Mouse (Mus musculus) liver, embryonic 15.5 days (tissue): Measurements from ENCODE around the gene Dock4. TPM values are rescaled to one million over a fixed set of nuclear protein-coding genes. Genes with fewer than 3 reads are reported as not detected.

ENCODE experiments used
- ATAC-seq: fragments of 200-750 bp; cut with Nextera tagmentation; 2 replicates; pipeline ENCODE4 v1.8.0; 2017; ENCODE audit warnings: moderate number of reproducible peaks, mild to moderate bottlenecking, moderate library complexity; ENCODE audit not compliant: insufficient read depth
- H3K27ac ChIP-seq: fragments of 300-500 bp; sonication (generic); replicated peaks from 2 replicates; pipeline ENCODE4 v1.5.1; 2015; ENCODE audit warnings: mild to moderate bottlenecking, inconsistent platforms
- H3K27me3 ChIP-seq: fragments of 300-500 bp; sonication (generic); 2 replicates; pipeline ENCODE4 v1.6.1; 2015; ENCODE audit warnings: mild to moderate bottlenecking, inconsistent platforms
- H3K36me3 ChIP-seq: fragments of 300-500 bp; sonication (generic); replicated peaks from 2 replicates; pipeline ENCODE4 v1.6.1; 2015; ENCODE audit warnings: moderate library complexity, mild to moderate bottlenecking, inconsistent platforms
- H3K4me1 ChIP-seq: fragments of 300-500 bp; sonication (generic); replicated peaks from 2 replicates; pipeline ENCODE4 v1.6.1; 2015; ENCODE audit warnings: inconsistent platforms
- H3K4me2 ChIP-seq: fragments of 300-500 bp; sonication (generic); 2 replicates; pipeline ENCODE4 v1.6.1; 2015; ENCODE audit warnings: moderate library complexity, mild to moderate bottlenecking, inconsistent platforms
- H3K4me3 ChIP-seq: fragments of 300-500 bp; sonication (generic); replicated peaks from 2 replicates; pipeline ENCODE4 v1.5.1; 2015; ENCODE audit warnings: mild to moderate bottlenecking, inconsistent platforms
- H3K9ac ChIP-seq: fragments of 300-500 bp; sonication (generic); 2 replicates; pipeline ENCODE4 v1.6.1; 2015; ENCODE audit warnings: moderate library complexity, mild to moderate bottlenecking, inconsistent platforms
- H3K9me3 ChIP-seq: fragments of 300-500 bp; sonication (generic); replicated peaks from 2 replicates; pipeline ENCODE4 v1.6.1; 2016; ENCODE audit warnings: inconsistent platforms
- WGBS: fragments of 180-500 bp; shearing (Covaris S2); methylation state at CpG from one replicate; pipeline ENCODE4 v1.1.7; 2015; ENCODE audit warnings: mixed read lengths; ENCODE audit not compliant: insufficient replicate concordance; 5-methylcytosine and 5-hydroxymethylcytosine counted together
- polyA plus RNA-seq: library from polyadenylated mRNA; unstranded; fragments of >200 nt; fragmentation: Nextera tagmentation; extraction: Ambion mirVana; gene quantifications from 2 replicates; pipeline ENCODE4 v1.2.1, GENCODE M21; 2015

The Dock4 gene
- polyA plus RNA-seq, 1 experiment from 2014 or later: 0.94 TPM

DNA sequence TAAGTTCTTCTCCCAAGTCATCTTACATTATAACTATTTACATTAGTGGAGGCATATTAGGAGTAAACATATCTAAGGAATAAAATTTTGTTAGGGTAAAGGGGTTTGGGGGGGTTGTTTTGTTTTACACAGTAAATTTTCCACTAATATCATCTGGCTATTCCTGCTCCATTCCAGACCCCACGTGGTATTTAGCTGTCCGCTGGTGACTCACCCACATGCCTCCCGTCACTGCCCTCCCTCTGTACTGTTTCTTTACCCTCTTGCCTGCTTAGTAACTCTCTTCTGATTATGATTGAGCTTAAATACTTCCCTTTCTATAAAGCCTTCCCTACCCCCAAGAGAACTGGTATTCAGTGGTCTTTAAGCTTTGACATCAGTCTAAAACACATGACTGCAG lies 266.5 kb downstream of the Dock4 start:
- Histone ChIP-seq H3K27ac (no peak overlapping the region), H3K4me3 (no peak overlapping the region), H3K36me3 (no peaks in the 10 kb centered on the region), H3K27me3 (no peaks in the 10 kb centered on the region), H3K4me2 (no peak overlapping the region), H3K4me1 (no peaks in the 10 kb centered on the region), H3K9me3 (no peaks in the 10 kb centered on the region), H3K9ac (no peak overlapping the region)
- WGBS: 75% methylated on average over 3 of the region's 3 CpGs
- ATAC-seq: no peak

DNA sequence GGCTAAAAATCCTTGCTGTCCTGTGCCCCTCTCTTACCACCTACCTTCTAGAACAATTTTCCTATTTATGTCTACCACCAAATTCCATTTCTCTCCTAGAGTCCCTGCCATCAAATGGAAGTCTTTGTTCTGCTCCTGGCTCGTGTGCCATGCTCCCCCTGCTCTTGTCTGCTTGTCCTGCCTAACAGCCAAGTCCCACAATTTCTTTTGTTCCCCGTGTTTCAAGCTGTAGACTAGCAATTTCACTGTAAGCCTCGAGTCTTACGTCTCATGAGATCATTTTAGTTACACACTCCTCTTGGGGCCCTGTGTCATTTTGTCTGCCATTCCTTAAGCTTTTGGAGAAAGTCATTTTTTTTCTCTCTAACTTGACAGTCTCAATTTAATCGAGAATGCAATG lies 268.5 kb downstream of the Dock4 start:
- no peaks in the 10 kb centered on the region for H3K4me1 ChIP-seq
- no peaks in the 10 kb centered on the region for H3K9me3 ChIP-seq
- H3K27me3 ChIP-seq: no peaks in the 10 kb centered on the region
- H3K4me3 ChIP-seq: no peak overlapping the region
- 40% methylated on average over 5 of the region's 5 CpGs for WGBS
- H3K36me3 ChIP-seq: no peaks in the 10 kb centered on the region
- no peak overlapping the region for H3K4me2 ChIP-seq
- no peak for ATAC-seq
- no peak overlapping the region for H3K27ac ChIP-seq
- no peak overlapping the region for H3K9ac ChIP-seq

DNA sequence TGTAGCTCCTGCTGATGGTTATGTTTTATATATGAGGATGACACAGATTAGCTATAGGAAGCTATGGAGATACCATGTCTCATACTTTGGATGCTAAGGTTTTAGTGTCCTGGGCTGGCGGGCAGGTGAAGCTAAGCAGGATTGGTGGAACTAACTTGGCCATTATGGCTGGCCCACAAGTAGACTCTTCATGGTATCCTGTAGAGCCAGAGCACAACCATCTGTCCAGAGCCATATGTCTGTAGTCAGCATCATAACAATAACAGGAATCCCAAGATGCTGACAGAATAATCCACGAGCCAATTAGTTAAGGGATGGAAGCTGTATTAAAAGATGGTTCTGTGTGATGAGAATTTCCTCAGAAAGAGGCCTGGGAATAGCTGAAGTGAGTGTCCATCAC lies 269.4 kb downstream of the Dock4 start:
- no peaks in the 10 kb centered on the region for H3K4me1 ChIP-seq
- no peak for ATAC-seq
- no peak overlapping the region for H3K4me3 ChIP-seq
- H3K9ac ChIP-seq: no peak overlapping the region
- no peak overlapping the region for H3K27ac ChIP-seq
- no peaks in the 10 kb centered on the region for H3K27me3 ChIP-seq
- 52% methylated on average over 2 of the region's 2 CpGs for WGBS
- H3K36me3 ChIP-seq: no peaks in the 10 kb centered on the region
- no peaks in the 10 kb centered on the region for H3K9me3 ChIP-seq
- no peak overlapping the region for H3K4me2 ChIP-seq

DNA sequence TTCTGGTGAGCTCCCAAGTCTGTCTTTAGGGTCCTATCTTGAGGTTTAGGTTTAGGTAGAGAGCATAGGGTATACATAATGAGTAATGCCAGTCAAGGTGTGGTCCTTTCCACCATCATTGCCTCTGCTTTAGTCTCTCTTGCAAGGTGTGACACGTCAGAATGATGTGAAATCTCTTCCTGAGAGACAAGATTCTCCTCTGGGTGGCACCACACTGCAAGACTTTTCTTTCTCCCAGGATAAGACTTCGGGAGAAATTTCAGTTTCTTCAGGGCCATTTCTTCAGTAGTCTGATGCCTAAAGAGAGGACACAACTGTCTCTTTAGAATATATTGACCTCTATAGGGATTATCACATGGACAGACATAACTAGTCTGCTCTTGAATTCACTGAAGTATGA lies 282.6 kb downstream of the Dock4 start:
- Histone ChIP-seq H3K9ac (no peak overlapping the region), H3K9me3 (no peaks in the 10 kb centered on the region), H3K27ac (no peak overlapping the region), H3K4me2 (no peak overlapping the region), H3K4me1 (no peaks in the 10 kb centered on the region), H3K36me3 (no peaks in the 10 kb centered on the region), H3K4me3 (no peak overlapping the region), H3K27me3 (no peaks in the 10 kb centered on the region)
- WGBS: 37% methylated on average over 2 of the region's 2 CpGs
- ATAC-seq: no peak

DNA sequence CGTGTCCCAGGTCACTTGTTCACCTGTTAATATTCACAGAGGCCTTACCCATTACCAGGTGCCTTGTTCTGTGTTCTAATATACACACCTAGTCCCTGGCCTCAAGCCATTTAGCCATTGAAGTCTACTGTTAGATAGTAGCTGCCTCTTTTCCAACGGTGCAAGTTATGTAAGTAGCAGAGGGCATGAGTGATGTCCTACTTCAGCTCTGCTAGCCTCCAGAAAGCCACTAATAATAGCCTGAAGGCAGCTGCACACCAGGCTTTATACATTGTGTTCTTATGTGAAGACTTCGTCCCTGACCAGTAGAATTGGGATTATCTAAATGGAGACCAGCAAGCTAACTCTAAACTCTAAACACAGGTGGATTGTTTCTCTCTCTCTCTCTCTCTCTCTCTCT lies 285.0 kb downstream of the Dock4 start:
- H3K9me3 ChIP-seq: no peaks in the 10 kb centered on the region
- no peaks in the 10 kb centered on the region for H3K27me3 ChIP-seq
- H3K9ac ChIP-seq: no peak overlapping the region
- H3K36me3 ChIP-seq: no peaks in the 10 kb centered on the region
- no peak overlapping the region for H3K27ac ChIP-seq
- no peak overlapping the region for H3K4me3 ChIP-seq
- WGBS: 39% methylated on average over 3 of the region's 3 CpGs
- ATAC-seq: no peak
- H3K4me1 ChIP-seq: no peaks in the 10 kb centered on the region
- no peak overlapping the region for H3K4me2 ChIP-seq

DNA sequence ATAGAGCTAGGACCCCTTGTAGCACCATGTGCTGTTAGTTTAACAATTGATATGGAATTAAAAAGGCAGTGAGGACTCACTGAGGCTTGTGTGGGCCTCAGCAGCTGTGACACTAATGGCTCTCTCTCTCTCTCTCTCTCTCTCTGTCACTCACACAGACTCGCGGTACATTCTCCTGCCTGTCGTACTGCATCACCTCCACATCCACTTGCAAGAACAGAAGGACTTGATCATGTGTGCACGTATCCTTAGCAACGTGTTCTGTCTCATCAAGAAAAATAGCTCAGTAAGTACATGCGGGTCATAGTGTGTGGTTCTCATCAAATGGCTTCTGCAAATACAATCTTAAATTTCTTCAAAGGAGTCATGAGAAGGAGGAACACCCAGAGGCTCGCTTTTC lies 299.7 kb downstream of the Dock4 start:
- no peaks in the 10 kb centered on the region for H3K4me1 ChIP-seq
- no peaks in the 10 kb centered on the region for H3K9me3 ChIP-seq
- H3K9ac ChIP-seq: no peak overlapping the region
- no peak overlapping the region for H3K27ac ChIP-seq
- H3K4me2 ChIP-seq: no peak overlapping the region
- no peaks in the 10 kb centered on the region for H3K27me3 ChIP-seq
- H3K36me3 ChIP-seq: no peaks in the 10 kb centered on the region
- no peak overlapping the region for H3K4me3 ChIP-seq
- ATAC-seq: no peak
- WGBS: 76% methylated on average over 7 of the region's 7 CpGs

DNA sequence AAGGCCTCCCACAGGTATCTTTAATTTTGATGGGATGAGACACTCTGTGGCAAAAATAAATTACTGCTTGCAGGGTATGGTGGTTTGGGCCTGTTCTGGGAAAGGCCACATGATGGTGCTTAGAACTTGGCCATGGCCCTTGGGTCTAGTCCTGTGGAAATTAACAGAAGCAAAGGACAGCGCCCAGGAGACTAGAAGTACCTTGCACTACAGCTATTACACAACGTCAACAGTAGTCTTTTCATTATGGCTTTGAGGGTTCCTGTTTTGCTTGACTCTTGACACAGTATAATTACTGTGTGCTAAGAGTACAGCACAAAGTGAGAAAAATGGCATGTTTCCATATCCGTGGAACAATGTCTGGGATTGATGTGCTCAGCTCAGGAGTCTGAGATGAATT lies 300.3 kb downstream of the Dock4 start:
- no peak overlapping the region for H3K4me3 ChIP-seq
- no peaks in the 10 kb centered on the region for H3K27me3 ChIP-seq
- H3K4me1 ChIP-seq: no peaks in the 10 kb centered on the region
- 65% methylated on average over 3 of the region's 3 CpGs for whole genome bisulfite sequencing
- H3K36me3 ChIP-seq: no peaks in the 10 kb centered on the region
- ATAC-seq: no peak
- H3K9me3 ChIP-seq: no peaks in the 10 kb centered on the region
- no peak overlapping the region for H3K9ac ChIP-seq
- H3K27ac ChIP-seq: no peak overlapping the region
- H3K4me2 ChIP-seq: no peak overlapping the region

DNA sequence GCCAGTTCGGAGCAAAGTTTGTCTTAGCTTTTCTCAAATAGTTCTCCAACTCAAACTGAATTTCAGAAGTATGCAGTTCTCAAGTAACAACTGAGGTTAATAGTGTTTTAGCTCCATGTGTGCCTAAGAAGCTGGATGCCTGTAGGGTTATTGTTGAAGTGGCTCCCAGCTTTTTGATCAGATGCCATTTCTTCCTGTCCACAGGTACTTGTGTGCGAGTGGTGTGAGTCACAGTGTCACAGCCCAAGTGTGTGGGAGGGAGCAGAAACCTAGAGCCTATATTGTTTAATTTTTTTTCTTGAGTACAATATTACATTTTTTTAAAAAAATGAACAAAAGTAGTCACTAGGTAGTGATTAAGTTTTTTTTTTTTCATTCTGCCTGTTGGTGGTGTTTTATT lies 313.5 kb downstream of the Dock4 start:
- no peaks in the 10 kb centered on the region for H3K9me3 ChIP-seq
- WGBS: 53% methylated on average over 2 of the region's 2 CpGs
- H3K27ac ChIP-seq: no peak overlapping the region
- ATAC-seq: no peak
- no peak overlapping the region for H3K4me2 ChIP-seq
- H3K4me1 ChIP-seq: no peaks in the 10 kb centered on the region
- no peaks in the 10 kb centered on the region for H3K36me3 ChIP-seq
- no peak overlapping the region for H3K9ac ChIP-seq
- H3K27me3 ChIP-seq: no peaks in the 10 kb centered on the region
- no peak overlapping the region for H3K4me3 ChIP-seq

DNA sequence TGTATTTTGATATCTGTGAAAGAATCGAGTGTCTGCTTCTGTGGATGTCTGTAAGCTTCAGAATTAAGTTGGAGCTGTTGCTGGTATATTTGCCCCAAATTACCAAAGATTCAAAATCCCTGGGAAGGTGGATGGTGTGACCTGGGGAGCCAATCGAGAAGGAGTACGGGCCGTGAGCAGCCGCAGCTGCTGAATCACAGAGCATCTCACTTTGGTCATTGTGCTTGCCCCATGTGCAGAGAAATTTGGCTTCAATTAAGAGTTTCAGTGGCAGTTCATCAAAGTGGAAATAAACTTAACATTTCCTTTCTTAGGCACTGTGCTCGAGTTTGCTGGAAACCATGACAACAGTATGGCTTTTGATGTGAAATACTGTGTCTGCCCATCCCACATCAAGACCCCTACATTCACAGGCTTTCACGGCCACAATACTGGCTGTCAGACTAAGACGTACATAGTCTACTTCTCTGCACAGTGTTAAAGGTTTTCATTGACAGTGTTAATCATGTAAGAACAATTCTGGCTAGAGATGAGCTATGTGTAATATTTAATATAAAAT lies 321.6 kb downstream of the Dock4 start:
- Histone ChIP-seq H3K4me2 (no peak overlapping the region), H3K9me3 (no peaks in the 10 kb centered on the region), H3K4me1 (no peaks in the 10 kb centered on the region), H3K36me3 (no peaks in the 10 kb centered on the region), H3K27ac (no peak overlapping the region), H3K4me3 (no peak overlapping the region), H3K27me3 (no peaks in the 10 kb centered on the region), H3K9ac (no peak overlapping the region)
- no peak for ATAC-seq
- 70% methylated on average over 8 of the region's 8 CpGs for WGBS

DNA sequence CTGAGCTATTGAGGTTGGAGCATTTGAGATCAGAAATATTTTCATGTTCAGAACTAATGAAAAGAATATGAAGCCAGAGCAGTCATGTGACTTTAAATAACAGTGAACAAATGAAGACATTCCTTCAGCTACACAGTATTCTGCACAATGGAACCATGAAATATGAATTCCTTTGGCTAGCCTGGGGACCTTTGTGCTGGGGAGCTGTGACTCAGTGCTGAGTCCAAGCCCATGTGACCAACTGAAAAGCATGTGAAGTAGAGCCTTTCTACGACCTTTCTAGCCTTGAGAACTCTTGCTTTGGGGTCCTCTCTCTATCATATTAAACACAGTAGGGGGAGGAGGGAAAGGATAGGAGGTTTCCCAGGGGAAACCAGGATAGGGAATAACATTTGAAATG lies 327.3 kb downstream of the Dock4 start:
- H3K27ac ChIP-seq: no peak overlapping the region
- H3K4me2 ChIP-seq: no peak overlapping the region
- no peaks in the 10 kb centered on the region for H3K9me3 ChIP-seq
- H3K9ac ChIP-seq: no peak overlapping the region
- no peaks in the 10 kb centered on the region for H3K4me1 ChIP-seq
- H3K36me3 ChIP-seq: no peaks in the 10 kb centered on the region
- no peak for ATAC-seq
- H3K27me3 ChIP-seq: no peaks in the 10 kb centered on the region
- no peak overlapping the region for H3K4me3 ChIP-seq
- WGBS: 53% methylated on average over 1 of the region's 1 CpGs

DNA sequence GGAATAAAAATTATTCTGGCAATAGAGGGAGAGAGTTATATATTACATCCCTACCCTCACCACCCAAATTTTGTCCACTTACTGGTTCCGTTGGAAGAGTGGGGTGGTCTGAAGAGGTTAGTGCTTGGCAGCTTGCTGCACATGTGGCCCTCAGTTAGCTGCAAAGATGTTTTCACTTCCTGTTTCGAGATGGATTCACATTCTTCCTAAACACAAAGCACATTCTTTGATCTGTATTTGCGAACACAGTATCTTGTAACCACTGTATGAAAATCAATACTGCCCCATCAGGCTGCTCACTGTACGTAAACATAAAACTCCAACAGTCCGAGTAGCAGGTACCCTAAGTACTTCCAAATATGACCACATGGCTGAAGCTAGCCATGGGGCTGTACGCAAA lies 335.8 kb downstream of the Dock4 start:
- WGBS: 61% methylated on average over 6 of the region's 6 CpGs
- ATAC-seq: no peak
- Histone ChIP-seq H3K36me3 (no peaks in the 10 kb centered on the region), H3K4me1 (no peaks in the 10 kb centered on the region), H3K9ac (no peak overlapping the region), H3K27ac (no peak overlapping the region), H3K9me3 (no peaks in the 10 kb centered on the region), H3K27me3 (no peaks in the 10 kb centered on the region), H3K4me3 (no peak overlapping the region), H3K4me2 (no peak overlapping the region)

DNA sequence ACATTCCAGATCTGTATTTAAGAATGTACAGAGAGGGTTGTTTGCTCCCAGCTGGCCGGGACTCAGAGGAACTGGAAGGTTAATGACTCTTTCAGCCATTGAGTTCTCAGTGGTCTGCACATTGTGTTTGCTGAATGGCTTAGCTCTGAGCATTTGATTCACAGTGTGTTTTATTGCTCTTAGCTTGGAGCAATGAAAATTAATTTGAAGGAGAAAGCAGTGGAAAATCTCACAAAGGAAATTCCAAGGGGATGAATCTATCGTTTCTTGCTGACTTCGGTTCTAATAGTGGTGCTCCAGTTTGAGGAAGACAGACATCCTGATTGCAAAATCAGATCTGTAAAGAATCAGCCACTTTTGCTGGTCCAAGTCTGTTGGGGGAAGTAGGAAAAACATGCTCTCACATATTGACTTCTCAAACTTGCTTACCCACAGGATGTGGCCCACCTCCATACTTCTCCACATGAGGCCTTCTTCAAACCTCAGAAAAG lies 342.9 kb downstream of the Dock4 start:
- 17% methylated on average over 3 of the region's 3 CpGs for WGBS
- no peak for ATAC-seq
- Histone ChIP-seq H3K9me3 (no peaks in the 10 kb centered on the region), H3K36me3 (no peaks in the 10 kb centered on the region), H3K9ac (no peak overlapping the region), H3K4me1 (no peaks in the 10 kb centered on the region), H3K27ac (no peak overlapping the region), H3K4me2 (no peak overlapping the region), H3K4me3 (no peak overlapping the region), H3K27me3 (no peaks in the 10 kb centered on the region)
